Comparison of ENCODE assay signal across 20 mouse cellular contexts in genomic region chr3:52728860-52729259, GRCm38 (mm10).
DNase-seq lines count a peak whose midpoint lies in the region; ATAC-seq and TF ChIP-seq lines count a peak whose summit lies in the region.
"Had no signal": no experiment of that assay in that cellular context is flagged by ENCODE, and none has a peak within 500 bp of the region (broad histone marks: within the 10 kb centered on the region; RNA-seq: fewer than 3 reads in every experiment).

No protein-coding gene starts in this region.

- no peak for TF ChIP-seq CTCF in stomach, postnatal 0 days (IDR thresholded peaks at IDR 0.05; ENCODE audit: low read depth)

- H3K4me1 ChIP-seq in heart, embryonic 16.5 days (ENCODE audit: control insufficient read depth, insufficient read depth, low read length) = peaks cover 2% of the 10 kb centered on the region; the same call in 1 of the 2 replicates
- no peaks in the 10 kb centered on the region for H3K4me1 ChIP-seq in stomach, embryonic 15.5 days
- H3K4me1 ChIP-seq in stomach, postnatal 0 days (replicated peaks; ENCODE audit: control insufficient read depth, insufficient read depth) = no peaks in the 10 kb centered on the region
- H3K4me1 ChIP-seq in liver, embryonic 13.5 days (replicated peaks) = no peaks in the 10 kb centered on the region
- H3K4me1 ChIP-seq: embryonic facial prominence, embryonic 15.5 days; neural tube, embryonic 12.5 days had no signal

- no peak overlapping the region for H3K4me3 ChIP-seq in heart, embryonic 16.5 days (ENCODE audit: low read length)
- H3K4me3 ChIP-seq in stomach, embryonic 15.5 days (replicated peaks) = no peak overlapping the region
- no peak overlapping the region for H3K4me3 ChIP-seq in stomach, postnatal 0 days (ENCODE audit: low read depth, low read length)
- no peak overlapping the region for H3K4me3 ChIP-seq in liver, embryonic 13.5 days (replicated peaks)
- H3K4me3 ChIP-seq: embryonic facial prominence, embryonic 15.5 days; forebrain, embryonic 10.5 days; limb, embryonic 13.5 days; neural tube, embryonic 12.5 days had no signal

- WGBS in heart, embryonic 16.5 days = 37% methylated on average over 6 of the region's 6 CpGs
- 61% methylated on average over 6 of the region's 6 CpGs for WGBS in stomach, embryonic 15.5 days
- 72% methylated on average over 6 of the region's 6 CpGs for WGBS in stomach, postnatal 0 days
- 7% methylated on average over 6 of the region's 6 CpGs for WGBS in liver, embryonic 13.5 days (ENCODE audit: insufficient replicate concordance)

- no peaks in the 10 kb centered on the region for H3K36me3 ChIP-seq in heart, embryonic 16.5 days (ENCODE audit: control insufficient read depth, insufficient read depth)
- no peaks in the 10 kb centered on the region for H3K36me3 ChIP-seq in stomach, embryonic 15.5 days
- no peaks in the 10 kb centered on the region for H3K36me3 ChIP-seq in stomach, postnatal 0 days (ENCODE audit: control insufficient read depth, insufficient read depth, low read length)
- H3K36me3 ChIP-seq in liver, embryonic 13.5 days = no peaks in the 10 kb centered on the region
- no peaks in the 10 kb centered on the region for H3K36me3 ChIP-seq in splenic B cell, adult 2 months (ENCODE audit: control insufficient read depth, insufficient read depth, low read length, poor library complexity, severe bottlenecking)
- H3K36me3 ChIP-seq: embryonic facial prominence, embryonic 15.5 days; forebrain, embryonic 10.5 days; limb, embryonic 13.5 days; neural tube, embryonic 12.5 days had no signal

- no peak overlapping the region for H3K9ac ChIP-seq in heart, embryonic 16.5 days (ENCODE audit: low read length)
- no peak overlapping the region for H3K9ac ChIP-seq in stomach, embryonic 15.5 days
- H3K9ac ChIP-seq in stomach, postnatal 0 days (ENCODE audit: low read length) = no peak overlapping the region
- H3K9ac ChIP-seq in liver, embryonic 13.5 days = no peak overlapping the region
- H3K9ac ChIP-seq: embryonic facial prominence, embryonic 15.5 days; limb, embryonic 13.5 days; neural tube, embryonic 12.5 days had no signal

- no peaks in the 10 kb centered on the region for H3K9me3 ChIP-seq in heart, embryonic 16.5 days (replicated peaks; ENCODE audit: control insufficient read depth, low read length)
- no peaks in the 10 kb centered on the region for H3K9me3 ChIP-seq in stomach, embryonic 15.5 days
- H3K9me3 ChIP-seq in stomach, postnatal 0 days (ENCODE audit: control insufficient read depth, low read length) = no peaks in the 10 kb centered on the region
- H3K9me3 ChIP-seq in liver, embryonic 13.5 days (replicated peaks) = no peaks in the 10 kb centered on the region
- H3K9me3 ChIP-seq: embryonic facial prominence, embryonic 15.5 days; forebrain, embryonic 10.5 days; limb, embryonic 13.5 days; neural tube, embryonic 12.5 days had no signal

- no peak for TF ChIP-seq EP300 in stomach, postnatal 0 days (optimal IDR thresholded peaks at IDR 0.05)

- ATAC-seq in heart, embryonic 16.5 days (replicated peaks; ENCODE audit: extremely low read depth, insufficient read depth, low FRiP score) = peak; percentile 66
- peak; percentile 56; the same call in 1 of the 2 replicates for ATAC-seq in stomach, embryonic 15.5 days (ENCODE audit: insufficient read depth, low FRiP score, low read depth)
- no peak for ATAC-seq in stomach, postnatal 0 days (ENCODE audit: low FRiP score, low TSS enrichment)
- ATAC-seq in liver, embryonic 13.5 days (ENCODE audit: low read depth) = peak; percentile 48; the same call in 1 of the 2 replicates

- no peaks in the 10 kb centered on the region for H3K27me3 ChIP-seq in heart, embryonic 16.5 days (ENCODE audit: control insufficient read depth, insufficient read depth, low read length)
- H3K27me3 ChIP-seq in stomach, embryonic 15.5 days (replicated peaks) = no peaks in the 10 kb centered on the region
- no peaks in the 10 kb centered on the region for H3K27me3 ChIP-seq in stomach, postnatal 0 days (ENCODE audit: control insufficient read depth, insufficient read depth, low read length)
- no peaks in the 10 kb centered on the region for H3K27me3 ChIP-seq in liver, embryonic 13.5 days
- no peaks in the 10 kb centered on the region for H3K27me3 ChIP-seq in splenic B cell, adult 2 months (ENCODE audit: control insufficient read depth, insufficient read depth, low read length, poor library complexity, severe bottlenecking)
- H3K27me3 ChIP-seq: CH12.LX; embryonic facial prominence, embryonic 15.5 days; limb, embryonic 13.5 days; neural tube, embryonic 12.5 days had no signal

- DNase-seq in heart, postnatal 25 days (ENCODE audit: low spot score) = no peak
- no peak for DNase-seq in stomach, postnatal 0 days (ENCODE audit: low spot score)
- no peak for DNase-seq in liver, embryonic 13.5 days
- DNase-seq in splenic B cell, adult 2 months (ENCODE audit: low read depth, low spot score) = peak; percentile 70
- no peak for DNase-seq in testis, postnatal 10 days (ENCODE audit: low spot score)
- DNase-seq in gastrocnemius, postnatal 25 days = no peak
- DNase-seq: adrenal gland, postnatal 36 days; cerebellum, adult 2 months; embryo, embryonic 11 days; gastrocnemius, postnatal 10 days; kidney, adult 18-20 months; kidney, postnatal 4 days; lung, postnatal 14 days had no signal

- intact Hi-C loops in heart, postnatal 25 days (cut with DNase I) = no loop called here

- H3K27ac ChIP-seq in heart, embryonic 16.5 days (ENCODE audit: low read length) = no peak overlapping the region
- H3K27ac ChIP-seq in stomach, embryonic 15.5 days = no peak overlapping the region
- H3K27ac ChIP-seq in stomach, postnatal 0 days (replicated peaks) = no peak overlapping the region
- H3K27ac ChIP-seq in liver, embryonic 13.5 days = no peak overlapping the region
- H3K27ac ChIP-seq: embryonic facial prominence, embryonic 15.5 days; forebrain, embryonic 10.5 days; limb, embryonic 13.5 days; neural tube, embryonic 12.5 days had no signal

- no peak overlapping the region for H3K4me2 ChIP-seq in heart, embryonic 16.5 days (ENCODE audit: low read depth, low read length)
- no peak overlapping the region for H3K4me2 ChIP-seq in stomach, embryonic 15.5 days
- H3K4me2 ChIP-seq in stomach, postnatal 0 days (replicated peaks; ENCODE audit: low read depth) = no peak overlapping the region
- H3K4me2 ChIP-seq in liver, embryonic 13.5 days = no peak overlapping the region
- H3K4me2 ChIP-seq: embryonic facial prominence, embryonic 15.5 days; limb, embryonic 13.5 days; neural tube, embryonic 12.5 days had no signal
